Mouse (Mus musculus) cerebellum, adult 2 months (tissue): ENCODE results near the gene Slc25a25.

Experiments
- CTCF ChIP-seq: fragments of 200-500 bp; IDR thresholded peaks from 2 replicates; pipeline ENCODE4 v1.5.1; 2011; ENCODE audit warnings: low read depth, mild to moderate bottlenecking, control low read depth, low read length, moderate library complexity, borderline replicate concordance; ENCODE audit not compliant: insufficient read depth
- POLR2A ChIP-seq: fragments of 200-500 bp; IDR thresholded peaks from 2 replicates; pipeline ENCODE4 v1.6.1; 2011; ENCODE audit warnings: low read length, control low read depth, borderline replicate concordance; ENCODE audit not compliant: insufficient read depth

DNA sequence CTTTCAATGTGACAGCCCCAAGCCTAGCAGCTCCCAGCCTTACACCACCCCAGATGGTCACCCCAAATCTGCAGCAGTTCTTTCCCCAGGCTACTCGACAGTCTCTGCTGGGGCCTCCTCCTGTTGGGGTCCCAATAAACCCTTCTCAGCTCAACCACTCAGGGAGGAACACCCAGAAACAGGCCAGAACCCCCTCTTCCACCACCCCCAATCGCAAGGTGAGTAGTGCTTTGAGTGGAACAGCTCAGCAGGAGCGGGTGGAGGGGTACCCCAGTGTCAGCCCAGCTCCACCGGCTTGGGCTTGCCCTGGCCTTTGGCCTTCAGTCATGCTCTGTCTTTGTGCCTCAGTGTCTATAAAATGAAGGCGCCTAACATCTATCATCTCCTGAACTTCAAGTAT, 83.9 kb downstream of the Slc25a25 start:
- TF ChIP-seq CTCF = no peak
- no peak for TF ChIP-seq POLR2A
